Mouse (Mus musculus) limb, embryonic 11.5 days (tissue): ENCODE results near the gene Cd300lg. TPM values are rescaled to one million over a fixed set of nuclear protein-coding genes. Genes with fewer than 3 reads are reported as not detected.

ENCODE experiments used
- ATAC-seq: fragments of 200-750 bp; cut with Nextera tagmentation; 2 replicates; pipeline ENCODE4 v1.8.0; 2017; ENCODE audit warnings: low read depth; ENCODE audit not compliant: insufficient number of reproducible peaks, low FRiP score, low TSS enrichment
- DNase-seq: peaks from one replicate; pipeline ENCODE4 v3.0.0-alpha.2; 2015; ENCODE audit warnings: low spot score
- H3K27ac ChIP-seq: fragments of 300-500 bp; sonication (generic); replicated peaks from 2 replicates; pipeline ENCODE4 v1.5.1; 2014; ENCODE audit warnings: low read depth, mild to moderate bottlenecking, low read length
- H3K27me3 ChIP-seq: fragments of 300-500 bp; sonication (generic); 2 replicates; pipeline ENCODE4 v1.6.1; 2014; ENCODE audit warnings: mild to moderate bottlenecking, low read length, mixed read lengths; ENCODE audit not compliant: control insufficient read depth, insufficient read depth
- H3K36me3 ChIP-seq: fragments of 300-500 bp; sonication (generic); 2 replicates; pipeline ENCODE4 v1.6.1; 2014; ENCODE audit warnings: mild to moderate bottlenecking, low read length, moderate library complexity, mixed read lengths; ENCODE audit not compliant: control insufficient read depth, insufficient read depth
- H3K4me1 ChIP-seq: fragments of 300-500 bp; sonication (generic); 2 replicates; pipeline ENCODE4 v1.6.1; 2014; ENCODE audit warnings: low read length, mixed read lengths; ENCODE audit not compliant: control insufficient read depth, insufficient read depth
- H3K4me2 ChIP-seq: fragments of 300-500 bp; sonication (generic); 2 replicates; pipeline ENCODE4 v1.6.1; 2014; ENCODE audit warnings: low read depth, mild to moderate bottlenecking, moderate library complexity; ENCODE audit not compliant: severe bottlenecking
- H3K4me3 ChIP-seq: fragments of 300-500 bp; sonication (generic); 2 replicates; pipeline ENCODE4 v1.5.1; 2014; ENCODE audit warnings: low read depth, low read length
- H3K9ac ChIP-seq: fragments of 300-500 bp; sonication (generic); 2 replicates; pipeline ENCODE4 v1.6.1; 2014; ENCODE audit warnings: mild to moderate bottlenecking, low read length
- H3K9me3 ChIP-seq: fragments of 300-500 bp; sonication (generic); 2 replicates; pipeline ENCODE4 v1.6.1; 2016; ENCODE audit warnings: low read length; ENCODE audit not compliant: control insufficient read depth
- WGBS: fragments of 180-500 bp; shearing (Covaris S2); extraction: QIAGEN DNeasy Blood & Tissue Kit; methylation state at CpG from one replicate; pipeline ENCODE4 v1.1.7; 2014; 5-methylcytosine and 5-hydroxymethylcytosine counted together
- polyA plus RNA-seq: library from polyadenylated mRNA; unstranded; fragments of >200 nt; fragmentation: Nextera tagmentation; extraction: Ambion mirVana; gene quantifications from 2 replicates; pipeline ENCODE4 v1.2.1, GENCODE M21; 2014

Gene Cd300lg
- polyA plus RNA-seq, 1 experiment from 2014 or later: 0.35 TPM

DNA sequence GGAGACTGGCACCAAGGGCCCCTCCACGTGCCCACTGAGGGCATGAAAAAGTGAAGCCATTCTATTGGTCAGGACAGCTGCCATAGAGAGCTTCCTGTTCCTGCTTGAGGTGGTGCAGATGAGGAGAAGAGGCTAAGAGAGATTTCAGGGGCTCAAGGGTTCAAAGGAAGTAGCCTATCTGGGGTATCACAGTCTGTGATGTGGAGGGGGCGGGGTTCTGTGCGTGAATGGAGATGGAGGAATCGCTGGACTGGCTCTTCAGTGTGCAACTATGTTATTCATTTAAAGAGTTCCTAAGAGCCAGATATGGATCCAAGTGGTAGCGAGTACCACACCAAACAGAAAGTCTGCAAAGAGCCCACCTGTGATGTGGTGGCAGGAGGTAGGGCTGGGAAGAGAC lies 55.1 kb downstream of the Cd300lg start:
- H3K27ac ChIP-seq: no peak overlapping the region
- no peaks in the 10 kb centered on the region for H3K36me3 ChIP-seq
- H3K4me2 ChIP-seq: peak overlapping the region; percentile 39
- WGBS: 73% methylated on average over 5 of the region's 5 CpGs
- H3K4me1 ChIP-seq: peaks cover 9% of the 10 kb centered on the region
- H3K9ac ChIP-seq: no peak overlapping the region; the same call in 1 of the 2 replicates
- ATAC-seq (0 out of 2 replicates have a peak, but pooled peaks have one; percentile 14), DNase-seq (no peak)
- H3K9me3 ChIP-seq: no peaks in the 10 kb centered on the region
- H3K27me3 ChIP-seq: 0 out of 2 replicates have a peak, but pooled peaks cover 3% of the 10 kb centered on the region
- no peak overlapping the region for H3K4me3 ChIP-seq

GRCm38 (mm10) chr11:102096887-102097391 lies 55.6 kb downstream of the Cd300lg start:
- H3K4me3 ChIP-seq: peak overlapping the region; percentile 15; the same call in 1 of the 2 replicates
- H3K9ac ChIP-seq: no peak overlapping the region; the same call in 1 of the 2 replicates
- peak; percentile 66 for ATAC-seq

GRCm38 (mm10) chr11:102101219-102101618 lies 59.9 kb downstream of the Cd300lg start, which contains the start of gene Ppy:
Gene Ppy, minus strand, starts transcription at chr11:102101319.
- ATAC-seq (no peak), DNase-seq (no peak)
- Histone ChIP-seq H3K9ac (no peak within 1 kb of the TSS), H3K27ac (no peak within 1 kb of the TSS), H3K36me3 (no peaks in the 10 kb centered on the region), H3K27me3 (peaks cover 21% of the 10 kb centered on the region), H3K4me1 (peaks cover 12% of the 10 kb centered on the region), H3K4me3 (no peak within 1 kb of the TSS), H3K9me3 (no peaks in the 10 kb centered on the region), H3K4me2 (no peak within 1 kb of the TSS)
- 77% methylated on average over 4 of the region's 4 CpGs for WGBS

More at GRCm38 (mm10) chr11:102096887-102097391, 55.6 kb downstream of the Cd300lg start:
- H3K4me2 ChIP-seq: peak overlapping the region; percentile 39
- H3K27ac ChIP-seq: no peak overlapping the region
- peak; percentile 90 for DNase-seq
- H3K36me3 ChIP-seq: no peaks in the 10 kb centered on the region
- H3K4me1 ChIP-seq: peaks cover 10% of the 10 kb centered on the region
- WGBS: 7% methylated on average over 18 of the region's 18 CpGs
- H3K27me3 ChIP-seq: 0 out of 2 replicates have a peak, but pooled peaks cover 3% of the 10 kb centered on the region
- H3K9me3 ChIP-seq: no peaks in the 10 kb centered on the region

- DNase-seq: peak; percentile 87
- ATAC-seq: no peak
- Histone ChIP-seq H3K36me3 (no peaks in the 10 kb centered on the region), H3K9ac (no peak overlapping the region), H3K4me2 (no peak overlapping the region), H3K4me1 (0 out of 2 replicates have a peak, but pooled peaks cover 3% of the 10 kb centered on the region), H3K27me3 (peaks cover 34% of the 10 kb centered on the region), H3K9me3 (no peaks in the 10 kb centered on the region), H3K27ac (no peak overlapping the region), H3K4me3 (no peak overlapping the region)
- 20% methylated on average over 17 of the region's 17 CpGs for WGBS
Observed at GRCm38 (mm10) chr11:102102485-102103258, 61.4 kb downstream of the Cd300lg start.

Other genes starting within 250 kb of the Cd300lg start
- gene Meox1, start 147.1 kb upstream of the Cd300lg start, polyA plus RNA-seq: 10.7 and 12.6 TPM in 2 replicates
- 0.41 and 0.43 TPM in 2 replicates for gene Sost, start 74.5 kb upstream of the Cd300lg start, polyA plus RNA-seq
- gene Cfap97d1, start 57.2 kb upstream of the Cd300lg start, polyA plus RNA-seq: not detected in 2 replicates
- gene Dusp3, start 54.5 kb upstream of the Cd300lg start, polyA plus RNA-seq: 9.8 and 11.3 TPM in 2 replicates
- 11.3 and 12.7 TPM in 2 replicates for gene Mpp3, start 13.0 kb upstream of the Cd300lg start, polyA plus RNA-seq
- gene Mpp2, start 47.0 kb downstream of the Cd300lg start, polyA plus RNA-seq: 9.1 and 10.7 TPM in 2 replicates
- gene Ppy, start 59.8 kb downstream of the Cd300lg start, polyA plus RNA-seq: not detected in 2 replicates
- not detected in 2 replicates for gene Pyy, start 66.3 kb downstream of the Cd300lg start, polyA plus RNA-seq
- gene Nags, start 104.0 kb downstream of the Cd300lg start, polyA plus RNA-seq: 0.08 and 0.13 TPM in 2 replicates
- gene Tmem101, start 114.9 kb downstream of the Cd300lg start, polyA plus RNA-seq: 39.3 and 41.2 TPM in 2 replicates
- 74.5 and 88.5 TPM in 2 replicates for gene Lsm12, start 143.8 kb downstream of the Cd300lg start, polyA plus RNA-seq
- 39.8 and 41.9 TPM in 2 replicates for gene G6pc3, start 148.1 kb downstream of the Cd300lg start, polyA plus RNA-seq
- gene Hdac5, start 188.7 kb downstream of the Cd300lg start, polyA plus RNA-seq: 21.3 and 24.0 TPM in 2 replicates
- gene BC030867, start 207.4 kb downstream of the Cd300lg start, polyA plus RNA-seq: 26.9 and 27.8 TPM in 2 replicates
- gene Asb16, start 227.2 kb downstream of the Cd300lg start, polyA plus RNA-seq: 0.13 and 0.33 TPM in 2 replicates
- 46.7 and 51.5 TPM in 2 replicates for gene Tmub2, start 243.4 kb downstream of the Cd300lg start, polyA plus RNA-seq